Mouse (Mus musculus) retina, postnatal 1 day (tissue): ENCODE results near the gene Glis2.

Source experiments
- DNase-seq: peaks from one replicate; pipeline ENCODE4 v3.0.0-alpha.2; 2012

Glis2 gene

GRCm38 (mm10) chr16:4665726-4666125 lies 71.2 kb downstream of the Glis2 start:
- DNase-seq, result no peak

GRCm38 (mm10) chr16:4667190-4667808 lies 72.8 kb downstream of the Glis2 start:
- peak; percentile 89 for DNase-seq

GRCm38 (mm10) chr16:4670317-4670716 lies 75.8 kb downstream of the Glis2 start:
- no peak for DNase-seq

- DNase-seq, result no peak
Measured at GRCm38 (mm10) chr16:4674091-4674490, 79.6 kb downstream of the Glis2 start.
